7 mouse cellular contexts compared by ENCODE assay signal in the genomic region with DNA sequence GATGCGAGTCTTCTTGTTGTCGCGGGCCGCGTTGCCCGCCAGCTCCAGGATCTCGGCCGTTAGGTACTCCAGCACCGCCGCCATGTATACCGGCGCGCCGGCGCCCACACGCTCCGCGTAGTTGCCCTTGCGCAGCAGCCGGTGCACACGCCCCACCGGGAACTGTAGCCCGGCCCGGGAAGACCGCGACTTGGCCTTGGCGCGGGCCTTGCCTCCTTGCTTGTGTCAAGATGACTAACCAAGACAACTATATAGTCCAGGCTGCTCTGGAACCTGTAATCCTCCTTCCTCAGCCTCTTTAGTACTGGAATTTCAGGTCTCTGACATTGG. TPM values are rescaled to one million over a fixed set of nuclear protein-coding genes. Genes with fewer than 3 reads are reported as not detected.
DNase-seq lines count a peak whose midpoint lies in the region; ATAC-seq and TF ChIP-seq lines count a peak whose summit lies in the region.
"Not testable (repeated sequence)": the region's sequence is repeated elsewhere in the genome, so short reads cannot be mapped to it uniquely, and the experiment has no call there.

No protein-coding gene starts in this region.

- peak overlapping the region; percentile 54 for H3K4me2 ChIP-seq in limb, embryonic 12.5 days
- peak overlapping the region; percentile 51 for H3K4me2 ChIP-seq in midbrain, embryonic 12.5 days (replicated peaks)

- not testable (repeated sequence) for H3K27ac ChIP-seq in embryonic fibroblast, embryonic 13.5 days (ENCODE audit: insufficient read depth, low read length); heart, embryonic 10.5 days; limb, embryonic 12.5 days; midbrain, embryonic 12.5 days (replicated peaks); small intestine, adult 2 months (ENCODE audit: insufficient read depth, low read depth, low read length)

- H3K9ac ChIP-seq in limb, embryonic 12.5 days (replicated peaks): 0 out of 2 replicates have a peak overlapping the region, but pooled peaks have one; percentile 45
- H3K9ac ChIP-seq in midbrain, embryonic 12.5 days (replicated peaks): 0 out of 2 replicates have a peak overlapping the region, but pooled peaks have one; percentile 24

- not testable (repeated sequence) for H3K9me3 ChIP-seq in heart, embryonic 10.5 days; limb, embryonic 12.5 days; midbrain, embryonic 12.5 days

- H3K27me3 ChIP-seq in heart, embryonic 10.5 days (ENCODE audit: insufficient read depth, poor library complexity, severe bottlenecking); limb, embryonic 12.5 days; midbrain, embryonic 12.5 days; small intestine, adult 2 months (ENCODE audit: control insufficient read depth, insufficient read depth, low read length): not testable (repeated sequence)

- not testable (repeated sequence) for TF ChIP-seq POLR2A in embryonic fibroblast, embryonic 13.5 days (IDR thresholded peaks at IDR 0.05; ENCODE audit: low read depth, low read length); small intestine, adult 2 months (IDR thresholded peaks at IDR 0.05; ENCODE audit: low read depth, low read length)

- H3K36me3 ChIP-seq in heart, embryonic 10.5 days; limb, embryonic 12.5 days; midbrain, embryonic 12.5 days; small intestine, adult 2 months (ENCODE audit: control insufficient read depth, insufficient read depth, low read length): not testable (repeated sequence)

- TF ChIP-seq CTCF in embryonic fibroblast, embryonic 13.5 days (IDR thresholded peaks at IDR 0.05; ENCODE audit: borderline replicate concordance, insufficient read depth, low read length); small intestine, adult 2 months (IDR thresholded peaks at IDR 0.05; ENCODE audit: extremely low read depth, insufficient read length, insufficient replicate concordance, low read depth, low read length): not testable (repeated sequence)

- peak; percentile 35 for DNase-seq in brain, adult 2 months (ENCODE audit: low read depth, low spot score)
- not testable (repeated sequence) for DNase-seq in heart, embryonic 10.5 days (ENCODE audit: low spot score)
- DNase-seq in kidney, adult 8-10 months: peak; percentile 26 to 42

- H3K4me1 ChIP-seq in embryonic fibroblast, embryonic 13.5 days (ENCODE audit: control insufficient read depth, insufficient read depth, low read length); heart, embryonic 10.5 days; limb, embryonic 12.5 days (replicated peaks); midbrain, embryonic 12.5 days; small intestine, adult 2 months (ENCODE audit: control insufficient read depth, insufficient read depth, insufficient read length, low read length): not testable (repeated sequence)

- 11% methylated on average over 26 of the region's 28 CpGs for WGBS in heart, embryonic 10.5 days
- 4% methylated on average over 28 of the region's 28 CpGs for WGBS in limb, embryonic 12.5 days
- 20% methylated on average over 20 of the region's 28 CpGs for WGBS in midbrain, embryonic 12.5 days
- 4% methylated on average over 28 of the region's 28 CpGs for WGBS in small intestine, adult 2 months

- H3K4me3 ChIP-seq in embryonic fibroblast, embryonic 13.5 days (ENCODE audit: insufficient read depth, low read length): peak overlapping the region; percentile 11; the same call in 1 of the 2 replicates
- peak overlapping the region; percentile 49 for H3K4me3 ChIP-seq in heart, embryonic 10.5 days
- peak overlapping the region; percentile 31 for H3K4me3 ChIP-seq in limb, embryonic 12.5 days (replicated peaks)
- peak overlapping the region; percentile 28 for H3K4me3 ChIP-seq in midbrain, embryonic 12.5 days
- H3K4me3 ChIP-seq in small intestine, adult 2 months (ENCODE audit: low read depth, low read length): peak overlapping the region; percentile 39

- ATAC-seq in limb, embryonic 12.5 days (ENCODE audit: insufficient number of reproducible peaks, insufficient read depth, low FRiP score, low TSS enrichment, low read depth): not testable (repeated sequence)
- peak; percentile 60 for ATAC-seq in midbrain, embryonic 12.5 days (ENCODE audit: low FRiP score, low read depth)

RNA-seq across cellular contexts. Expression of a gene that starts 32.0 kb away (rescaled TPM):
- polyA plus RNA-seq in embryonic fibroblast, embryonic 13.5 days (2011; ENCODE audit: insufficient read length, low read depth, missing spikeins): 0.84 TPM in 1 of 2 replicates, not detected in the other
- 0.26 and 0.53 TPM in 2 replicates for polyA plus RNA-seq in heart, embryonic 10.5 days (2016; fragmentation: Nextera tagmentation; extraction: Ambion mirVana)
- polyA plus RNA-seq in limb, embryonic 12.5 days (2016; fragmentation: Nextera tagmentation; extraction: Ambion mirVana): 9.4 and 9.5 TPM in 2 replicates
- 0.75 and 0.77 TPM in 2 replicates for polyA plus RNA-seq in midbrain, embryonic 12.5 days (2016; fragmentation: Nextera tagmentation; extraction: Ambion mirVana)
- polyA plus RNA-seq in small intestine, adult 2 months (2012; rRNA removed): 1.5 and 1.7 TPM in 2 replicates
